Mouse (Mus musculus): ENCODE data around the gene Thoc7.
"Not testable (repeated sequence)": the region's sequence is repeated elsewhere in the genome, so short reads cannot be mapped to it uniquely, and the experiment has no call there.

Gene Thoc7

GRCm38 (mm10) chr14:13961401-13962112 is at the start of gene Thoc7, which contains the start of gene Atxn7:
TSS of gene Thoc7 (minus strand) at chr14:13961852.
TSS of gene Atxn7 (plus strand) at chr14:13961440.
- DNase-seq: peak; percentile 52

GRCm38 (mm10) chr14:14009712-14010111 is 48.1 kb upstream of the Thoc7 start:
- DNase-seq: no peak

GRCm38 (mm10) chr14:14002771-14003170 is 41.1 kb upstream of the Thoc7 start:
- DNase-seq: no peak

GRCm38 (mm10) chr14:13995206-13996097 is 33.8 kb upstream of the Thoc7 start:
- peak; percentile 42 for DNase-seq

- no peak for DNase-seq
These were observed 29.1 kb upstream of the Thoc7 start for GRCm38 (mm10) chr14:13990741-13991140.

GRCm38 (mm10) chr14:13988397-13988796 is 26.7 kb upstream of the Thoc7 start:
- DNase-seq: no peak

GRCm38 (mm10) chr14:13982174-13982573 is 20.5 kb upstream of the Thoc7 start:
- DNase-seq: no peak

- no peak for DNase-seq
These were observed 19.6 kb upstream of the Thoc7 start for GRCm38 (mm10) chr14:13981286-13981685.

- no peak for DNase-seq
These were observed 15.8 kb upstream of the Thoc7 start for GRCm38 (mm10) chr14:13977498-13977897.

GRCm38 (mm10) chr14:13971644-13972234 is 10.1 kb upstream of the Thoc7 start:
- no peak for DNase-seq

GRCm38 (mm10) chr14:13970513-13970912 is 8.9 kb upstream of the Thoc7 start:
- no peak for DNase-seq

GRCm38 (mm10) chr14:13968476-13968875 is 6.8 kb upstream of the Thoc7 start:
- peak; percentile 21 for DNase-seq

GRCm38 (mm10) chr14:13967607-13968006 is 6.0 kb upstream of the Thoc7 start:
- DNase-seq: no peak

GRCm38 (mm10) chr14:13963527-13963926 is 1.9 kb upstream of the Thoc7 start:
- DNase-seq: no peak

GRCm38 (mm10) chr14:13962476-13962875 is 824 bp upstream of the Thoc7 start:
- DNase-seq: no peak

GRCm38 (mm10) chr14:13960482-13961325 is 948 bp downstream of the Thoc7 start:
- DNase-seq: peak; percentile 46

GRCm38 (mm10) chr14:13960079-13960478 is 1.6 kb downstream of the Thoc7 start:
- DNase-seq: no peak

- DNase-seq: not testable (repeated sequence)
These were observed 9.5 kb downstream of the Thoc7 start for GRCm38 (mm10) chr14:13952151-13952550.

GRCm38 (mm10) chr14:13950401-13950800 is 11.3 kb downstream of the Thoc7 start:
- DNase-seq: no peak

- no peak for DNase-seq
These were observed 13.3 kb downstream of the Thoc7 start for GRCm38 (mm10) chr14:13948345-13948744.

- no peak for DNase-seq
These were observed 17.0 kb downstream of the Thoc7 start for GRCm38 (mm10) chr14:13944686-13945085.

GRCm38 (mm10) chr14:13934052-13934371 is 27.6 kb downstream of the Thoc7 start:
- DNase-seq: no peak
